Mouse (Mus musculus) right cerebral cortex, postnatal 25 days (tissue): ENCODE results near the gene Plpp4.

Experiments used
- DNase-seq: peaks from one replicate; pipeline ENCODE4 v3.0.0; 2022

The Plpp4 gene

DNA sequence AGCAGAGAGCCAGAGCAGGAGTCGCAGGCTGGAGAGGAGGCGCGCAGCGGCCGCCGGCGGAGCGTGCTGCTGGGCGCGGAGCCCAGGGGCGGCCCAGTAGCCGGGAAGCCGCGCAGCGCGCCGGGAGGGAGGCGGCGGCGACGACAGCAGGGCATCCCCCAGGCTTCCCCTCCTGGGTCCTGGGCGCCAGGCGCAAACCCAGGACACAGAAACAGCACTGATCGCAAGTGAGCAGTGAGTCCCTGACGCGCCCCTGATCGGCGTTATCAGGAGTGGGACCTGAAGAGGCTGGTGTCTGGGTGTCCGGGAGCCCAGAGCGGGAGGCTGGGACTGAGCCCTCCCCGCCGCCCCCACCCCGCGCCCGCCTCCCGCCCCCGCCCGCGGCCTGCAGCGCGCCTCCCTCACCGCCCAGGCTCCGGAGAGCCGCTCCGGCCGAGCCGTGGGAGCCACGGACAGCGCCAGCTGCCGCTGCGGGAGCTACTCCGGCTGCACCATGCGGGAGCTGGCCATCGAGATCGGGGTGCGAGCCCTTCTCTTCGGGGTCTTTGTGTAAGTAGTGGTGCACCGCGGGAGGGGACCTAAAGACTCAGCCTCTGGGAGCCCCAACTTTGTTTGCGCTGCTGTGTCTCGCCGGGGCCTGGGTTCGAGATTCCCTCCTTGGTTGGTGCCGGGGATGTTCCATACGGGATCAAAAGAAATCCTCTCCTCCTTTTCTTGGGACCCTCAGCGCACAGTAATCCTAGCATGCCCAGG lies at the start of gene Plpp4:
Plpp4 (plus strand) TSS at position 411 of the 753 bp plus-strand sequence.
- peak; percentile 71 for DNase-seq

DNA sequence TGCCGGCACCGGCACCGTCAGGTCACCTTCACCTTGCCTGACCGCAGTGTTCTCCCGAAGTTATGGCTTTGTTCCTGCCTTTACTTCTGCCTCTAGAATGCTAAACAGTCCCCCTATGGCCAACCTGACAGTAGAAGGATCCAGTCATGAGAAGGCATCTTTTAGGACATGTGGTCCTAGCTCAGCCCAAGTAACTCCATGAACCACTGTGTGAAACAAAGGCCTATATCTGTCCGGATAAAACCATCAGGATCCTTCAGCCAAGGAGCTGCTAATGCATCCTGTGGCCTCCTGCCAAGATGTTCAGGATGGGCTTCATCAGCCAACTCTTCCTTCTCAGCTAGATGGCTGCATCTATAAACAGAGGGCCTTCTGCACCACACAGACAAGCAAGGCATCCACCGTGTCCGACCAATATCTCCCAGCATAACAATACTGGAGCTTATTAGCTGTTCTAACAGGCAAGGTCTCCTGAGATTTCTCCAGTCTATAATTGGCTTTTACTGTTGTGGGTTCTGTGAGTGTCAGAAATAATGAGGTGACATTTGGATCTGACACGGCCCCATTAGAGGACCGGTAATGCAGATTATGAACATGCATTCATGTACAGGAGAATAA lies 40.8 kb upstream of the Plpp4 start:
- DNase-seq = no peak

DNA sequence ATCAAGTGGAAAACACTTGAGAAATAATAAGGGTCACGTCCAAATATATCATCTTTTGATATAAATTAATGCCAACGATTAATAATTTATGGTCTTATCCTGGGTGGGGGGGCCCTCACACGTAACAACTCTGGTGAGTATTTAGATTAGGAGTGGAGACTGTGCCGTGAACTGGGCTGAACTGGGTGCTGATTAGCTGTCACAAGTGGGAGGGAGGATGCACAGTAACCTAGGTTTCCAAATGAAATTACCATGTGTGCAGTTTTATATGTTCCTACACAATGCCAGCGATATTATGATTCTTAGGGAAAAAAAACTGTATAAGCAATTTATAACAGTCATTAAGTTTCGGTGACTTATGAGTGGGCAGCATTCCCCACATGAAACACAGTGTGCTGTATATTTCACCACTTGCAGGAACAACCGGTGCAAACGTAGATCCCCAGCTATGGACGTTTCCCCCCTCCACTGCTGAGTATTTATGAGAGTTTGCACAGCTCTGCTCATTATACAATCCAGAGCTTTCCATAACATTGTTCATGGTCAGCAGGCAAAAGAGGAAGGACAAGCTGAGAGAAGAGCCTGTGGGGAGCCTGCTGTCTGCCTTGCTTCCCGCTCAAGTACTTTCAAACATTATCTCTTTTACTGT lies 40.2 kb upstream of the Plpp4 start:
- DNase-seq = no peak

DNA sequence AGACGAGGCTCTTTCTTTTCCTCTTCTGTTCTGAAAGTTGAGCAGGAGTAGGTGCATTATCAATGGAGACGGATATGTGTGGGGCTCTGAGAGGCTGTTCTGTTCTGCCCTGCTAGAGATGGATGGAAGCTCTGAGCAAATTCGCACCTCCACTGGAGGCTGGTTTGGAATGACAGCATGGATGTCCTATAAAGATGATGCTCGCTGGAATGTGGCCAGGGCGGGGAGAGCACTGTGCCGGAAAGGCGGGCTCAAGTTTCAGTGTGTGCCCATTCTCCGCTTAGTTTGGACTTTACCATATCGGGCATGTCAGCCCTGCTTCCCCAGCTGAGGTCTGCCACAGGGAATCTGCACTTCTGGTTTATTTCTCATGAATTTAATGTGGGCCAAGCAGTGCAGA lies 35.9 kb upstream of the Plpp4 start:
- no peak for DNase-seq

DNA sequence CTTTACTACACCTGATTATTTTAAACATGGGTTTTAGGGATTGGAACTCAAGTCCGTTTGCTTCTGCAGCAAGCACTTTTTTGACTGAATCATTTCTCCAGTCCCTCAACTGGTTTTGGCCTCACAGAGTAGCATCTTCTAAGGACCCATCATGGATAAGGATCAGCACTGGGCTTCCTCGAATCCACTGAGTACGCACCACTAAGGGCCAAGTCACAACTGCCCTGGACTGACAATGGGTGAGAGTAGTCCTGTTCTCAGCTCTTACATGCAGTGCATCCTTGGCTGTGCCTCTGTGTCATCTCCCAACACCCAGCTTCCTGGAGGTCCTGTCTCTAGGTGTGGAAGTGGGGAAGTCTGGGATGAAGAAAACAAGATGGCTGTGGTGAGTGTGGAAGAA lies 35.2 kb upstream of the Plpp4 start:
- DNase-seq = no peak

DNA sequence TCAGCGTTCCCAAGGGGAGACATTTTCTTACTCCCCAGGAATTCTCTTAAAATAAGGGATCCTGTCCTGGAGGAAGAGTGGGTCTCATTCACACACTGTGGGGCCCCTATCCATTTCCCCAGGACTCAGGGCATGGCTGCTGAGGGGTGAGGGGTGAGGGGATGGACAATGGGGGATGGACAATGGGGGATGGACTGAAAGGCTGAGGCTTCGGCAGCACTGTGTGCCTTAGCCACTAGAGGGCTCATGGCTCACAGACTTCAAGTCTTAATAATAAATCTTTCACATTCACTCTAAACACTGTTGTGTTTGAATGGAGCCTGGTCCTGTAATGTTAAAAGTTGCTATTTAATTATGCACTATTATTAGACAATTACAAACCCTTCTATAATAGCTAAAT lies 21.4 kb upstream of the Plpp4 start:
- DNase-seq = no peak

DNA sequence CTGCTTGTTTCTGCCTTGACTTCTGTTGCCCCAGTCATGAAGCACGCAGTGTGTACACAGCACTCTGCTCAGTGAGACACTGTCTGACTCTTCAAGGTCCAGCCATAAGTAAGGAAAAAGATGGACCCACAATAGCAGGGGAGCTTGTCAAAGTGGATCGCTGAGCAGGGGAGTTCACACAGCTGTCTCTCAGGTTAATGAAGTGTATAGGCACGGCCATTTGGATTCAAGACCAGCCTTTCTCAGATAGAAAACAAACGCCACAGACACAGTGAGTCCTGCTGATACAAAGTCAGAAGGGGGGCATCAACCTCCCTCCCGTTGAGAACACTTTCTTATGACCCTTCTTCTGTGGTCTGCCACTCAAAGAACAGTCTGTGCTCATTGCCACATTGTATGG lies 20.8 kb upstream of the Plpp4 start:
- no peak for DNase-seq

DNA sequence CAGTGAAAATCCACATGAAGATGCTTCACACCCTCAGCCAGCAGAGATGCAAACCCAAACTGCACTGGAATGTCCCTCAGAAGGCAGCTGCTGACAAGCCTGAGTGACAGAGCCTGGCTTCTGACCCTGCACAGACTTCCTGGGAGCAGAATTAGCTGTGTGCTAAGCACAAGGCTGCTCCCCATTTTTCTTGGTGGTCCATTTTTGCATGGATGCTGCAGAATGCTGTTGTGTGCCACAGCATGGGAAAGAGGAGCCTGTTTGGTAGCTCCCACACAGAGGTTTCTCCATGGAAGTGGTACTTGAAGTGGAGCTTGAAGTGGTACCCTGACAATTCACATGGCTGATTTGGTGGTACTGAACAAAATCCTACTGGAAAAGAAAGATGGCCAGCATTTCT lies 5.8 kb upstream of the Plpp4 start:
- no peak for DNase-seq

DNA sequence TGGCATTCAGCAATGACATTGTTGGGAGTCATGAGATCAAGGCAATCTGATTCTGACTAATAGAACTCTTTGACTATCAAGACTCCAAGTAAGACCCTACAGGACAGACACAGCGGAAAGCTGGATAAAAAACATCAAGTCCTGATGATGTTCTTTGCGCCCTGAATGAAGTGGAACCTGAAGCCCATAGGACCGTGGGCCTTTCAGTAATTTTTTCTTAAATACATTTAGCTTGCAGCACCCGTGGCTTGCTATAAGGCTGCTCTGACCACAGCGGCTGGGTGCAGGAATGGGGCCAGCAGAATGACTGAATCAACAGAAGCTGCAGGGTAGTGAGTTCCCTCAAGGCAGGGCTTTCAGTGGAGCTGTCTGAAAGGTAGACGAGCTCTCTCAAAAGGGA lies 3.4 kb upstream of the Plpp4 start:
- no peak for DNase-seq

DNA sequence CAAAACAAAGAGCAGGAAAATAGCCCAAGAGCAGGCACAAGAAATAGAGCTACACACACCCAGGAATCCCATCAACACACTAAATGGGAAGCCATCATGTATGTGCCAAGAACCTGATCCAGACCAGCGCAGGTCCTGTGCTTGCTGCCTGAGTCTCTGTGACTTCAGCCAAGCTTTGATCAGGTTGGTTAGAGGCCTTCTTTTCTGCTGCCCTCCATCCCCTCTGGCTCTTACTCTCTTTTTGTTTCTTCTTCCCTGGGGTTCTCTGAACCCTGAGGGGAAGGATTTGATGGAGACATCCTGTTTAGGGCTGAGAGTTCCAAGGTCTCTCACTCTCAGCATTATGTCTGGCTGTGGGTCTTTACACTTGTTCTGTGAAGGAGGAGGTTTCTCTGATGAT lies 2.7 kb upstream of the Plpp4 start:
- DNase-seq = no peak

DNA sequence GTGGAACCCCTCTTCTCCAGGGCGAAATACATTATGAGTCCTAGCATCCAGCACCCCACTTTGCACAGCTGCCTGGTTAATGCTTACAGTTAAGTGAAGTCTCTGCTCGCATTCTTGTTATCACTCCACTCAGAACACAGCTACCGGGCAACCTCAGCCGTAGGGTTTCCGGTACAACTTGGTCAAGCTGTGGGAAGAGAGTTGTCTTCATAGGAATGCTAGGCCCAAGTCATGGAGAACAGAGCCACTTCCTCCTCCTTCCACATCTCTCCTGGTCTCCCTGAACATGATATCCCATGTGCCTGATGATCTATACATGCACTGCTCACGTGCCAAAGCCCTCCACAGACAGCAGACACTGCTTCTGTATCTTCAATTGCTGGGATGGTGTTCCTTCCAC lies 1.4 kb upstream of the Plpp4 start:
- DNase-seq = no peak

DNA sequence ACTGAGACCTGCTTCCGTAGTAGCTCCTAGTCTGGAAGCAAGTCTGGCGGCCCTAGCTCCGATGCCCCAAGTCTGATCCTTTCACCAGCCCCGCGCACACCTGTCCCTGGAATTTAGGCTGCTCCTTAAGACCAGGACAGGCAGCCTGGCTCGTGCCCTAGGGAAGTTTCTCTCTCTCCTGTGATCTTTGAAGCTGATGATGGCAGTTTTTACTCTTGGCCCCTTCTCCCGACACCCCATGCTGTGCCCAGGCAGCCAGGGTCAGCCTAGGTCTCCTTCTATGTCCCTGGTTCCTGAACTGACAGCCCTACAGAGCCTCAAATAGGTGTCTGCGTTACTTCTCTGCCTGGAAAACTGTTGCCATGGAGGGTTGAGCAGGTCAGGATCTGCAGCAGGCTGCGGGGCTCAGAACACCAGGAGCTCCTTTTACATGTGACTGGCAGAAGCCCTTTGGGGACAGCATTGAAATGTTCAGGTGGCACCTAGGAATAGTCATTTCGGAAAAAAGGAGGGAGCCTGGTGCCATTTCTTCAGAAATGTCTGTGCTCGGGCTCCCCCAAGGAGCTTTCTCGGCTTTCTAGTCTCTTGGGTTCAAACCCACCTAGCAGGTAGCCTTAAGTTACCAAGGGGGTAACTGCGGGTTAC lies 665 bp downstream of the Plpp4 start:
- DNase-seq = no peak

DNA sequence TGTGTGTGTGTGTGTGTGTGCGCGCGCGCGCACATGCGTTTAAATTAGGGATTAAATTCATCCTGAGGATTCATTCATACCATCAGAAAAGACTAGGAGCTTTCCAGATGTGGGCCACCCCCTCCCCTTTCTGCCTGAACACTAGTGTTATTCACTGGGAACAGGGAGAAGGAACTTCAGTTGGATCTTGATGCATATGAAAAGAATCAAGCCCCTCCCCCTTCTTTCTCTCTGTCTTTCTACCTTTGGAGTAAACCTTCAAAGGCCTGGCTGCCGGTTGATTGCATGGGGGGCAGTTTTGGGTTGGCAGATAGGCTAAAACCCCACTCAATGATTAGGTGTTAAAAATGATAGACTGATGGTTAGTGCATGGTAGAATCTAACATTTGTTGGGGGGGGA lies 1.5 kb downstream of the Plpp4 start:
- no peak for DNase-seq

DNA sequence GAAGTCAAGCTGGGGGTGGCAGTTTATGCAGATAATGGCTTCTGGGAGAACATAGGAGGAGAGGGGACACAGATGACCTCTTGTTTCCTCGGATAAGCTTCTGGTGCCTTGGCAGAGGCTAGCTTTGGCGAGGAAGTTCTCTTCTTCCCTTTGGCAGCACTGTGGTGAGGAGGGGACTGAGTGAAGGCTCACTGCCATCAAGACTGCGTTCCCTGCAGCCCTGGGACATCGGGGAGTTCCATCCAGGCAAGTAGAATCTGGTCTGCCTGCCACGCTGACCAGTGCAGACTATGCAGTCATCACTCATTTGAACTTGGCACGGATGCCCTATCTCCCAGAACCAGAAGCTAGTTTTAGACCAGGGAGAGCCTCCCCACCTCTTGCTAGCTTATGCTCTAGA lies 2.4 kb downstream of the Plpp4 start:
- no peak for DNase-seq

DNA sequence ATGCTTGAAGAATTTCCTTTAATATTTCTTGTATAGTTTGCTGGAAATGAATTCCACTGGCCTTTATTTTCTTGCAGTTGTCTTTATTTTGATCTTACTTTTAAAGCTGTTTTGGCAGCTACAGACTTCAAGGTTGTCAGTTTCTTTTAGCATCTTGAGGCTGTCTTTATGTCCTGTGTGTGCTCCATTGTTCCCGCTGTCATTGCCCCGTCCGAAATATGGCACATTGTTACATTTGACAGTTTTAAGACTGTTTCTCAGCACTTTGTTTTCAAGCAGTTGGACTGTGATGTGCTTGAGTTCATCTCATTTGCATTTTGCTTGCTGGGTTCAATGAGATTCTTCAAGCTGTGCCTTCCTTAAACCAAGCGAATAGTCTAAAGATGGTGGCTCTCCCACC lies 17.0 kb downstream of the Plpp4 start:
- no peak for DNase-seq

DNA sequence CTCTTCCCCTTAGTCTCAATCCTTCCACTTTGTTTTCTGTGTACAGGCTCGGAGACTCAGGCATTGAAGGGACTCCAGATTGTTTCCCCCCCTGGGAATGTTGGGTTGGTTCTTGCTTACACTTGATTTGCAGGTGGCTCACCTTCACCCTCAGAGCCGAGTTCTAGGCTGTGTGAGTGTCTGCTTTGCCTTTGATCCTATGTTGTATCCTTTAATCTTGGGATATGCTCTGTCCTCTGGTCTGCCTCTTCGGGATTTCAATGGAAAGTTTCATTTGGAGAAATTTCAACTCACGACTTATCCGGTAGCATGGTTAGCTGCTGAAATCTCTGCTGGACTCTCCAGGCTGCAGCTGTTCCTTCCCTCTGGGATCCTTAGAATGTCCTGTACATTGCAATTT lies 17.9 kb downstream of the Plpp4 start:
- DNase-seq = no peak

DNA sequence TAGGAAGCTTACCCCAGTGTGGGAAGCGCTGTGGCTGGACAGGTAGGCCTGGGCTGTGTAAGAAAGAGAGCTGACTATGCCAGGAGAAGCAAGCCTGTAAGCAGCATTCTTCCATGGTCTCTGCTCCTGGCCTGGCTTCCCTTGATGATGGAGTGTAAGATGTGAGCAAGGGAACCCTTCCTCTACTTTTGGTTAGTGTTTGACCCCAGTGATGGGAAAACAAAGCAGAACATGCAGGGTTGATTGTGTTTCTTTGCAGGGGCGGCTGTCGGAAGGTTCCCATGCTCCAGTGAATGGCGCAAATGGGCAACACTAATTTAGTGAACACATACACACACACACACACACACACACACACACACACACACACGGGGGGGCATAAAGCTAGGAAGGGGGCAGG lies 20.9 kb downstream of the Plpp4 start:
- no peak for DNase-seq

DNA sequence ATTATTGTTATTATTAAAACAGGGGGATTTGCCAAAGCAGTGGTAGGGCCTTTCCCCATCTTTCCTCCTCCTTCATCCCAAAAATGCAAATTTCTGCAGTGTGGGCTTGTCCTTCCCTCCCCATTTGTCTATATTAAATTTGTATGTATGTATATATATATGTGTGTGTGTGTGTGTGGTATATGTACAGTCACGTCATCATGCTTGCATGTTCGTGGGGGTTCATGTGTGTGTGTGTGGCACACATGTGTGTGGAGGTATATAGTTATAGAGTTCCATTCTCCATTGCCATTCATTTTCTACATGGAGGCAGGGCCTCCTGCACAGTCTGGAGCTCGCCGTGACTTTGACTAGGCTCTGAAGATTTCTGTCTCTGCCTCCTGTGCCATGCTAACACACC lies 22.0 kb downstream of the Plpp4 start:
- DNase-seq = no peak

DNA sequence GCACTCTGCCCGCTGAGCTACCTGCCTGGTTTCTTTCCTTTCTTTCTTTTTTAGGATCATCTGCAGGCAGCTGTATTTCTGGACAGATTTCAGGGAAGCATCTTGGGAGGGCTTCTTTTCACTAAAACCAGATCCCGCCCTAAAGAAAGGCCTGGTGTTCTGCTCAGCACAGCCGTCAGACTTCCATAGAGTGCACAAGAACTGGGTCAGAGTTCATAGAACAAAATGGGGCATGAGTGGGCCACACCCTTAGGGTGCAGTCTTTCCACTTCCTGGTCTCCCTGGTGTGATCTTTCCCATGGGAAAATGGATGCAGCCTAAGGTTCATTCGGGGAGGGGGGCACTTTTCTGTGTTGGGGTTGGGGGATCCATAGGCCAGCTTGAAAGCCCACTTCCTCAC lies 22.4 kb downstream of the Plpp4 start:
- no peak for DNase-seq

DNA sequence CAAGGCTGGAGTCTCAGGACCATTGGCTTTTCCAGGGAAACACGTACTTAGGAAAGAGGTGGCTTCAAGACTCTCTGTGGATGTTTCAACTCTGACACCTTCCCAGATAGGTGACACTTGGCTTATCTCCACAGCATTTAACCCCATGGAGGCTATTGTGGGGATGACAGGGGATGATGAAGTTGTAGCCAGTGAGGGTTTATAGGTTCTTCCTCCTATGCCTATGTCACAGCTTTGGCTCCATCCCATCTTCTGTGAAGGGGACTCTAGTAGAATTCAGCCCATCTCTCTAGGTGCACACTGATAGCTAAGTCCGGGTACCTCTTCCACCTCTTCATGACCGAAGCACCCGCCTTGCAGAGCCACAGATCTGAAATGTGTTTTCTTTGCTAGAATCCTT lies 25.1 kb downstream of the Plpp4 start:
- DNase-seq = no peak

DNA sequence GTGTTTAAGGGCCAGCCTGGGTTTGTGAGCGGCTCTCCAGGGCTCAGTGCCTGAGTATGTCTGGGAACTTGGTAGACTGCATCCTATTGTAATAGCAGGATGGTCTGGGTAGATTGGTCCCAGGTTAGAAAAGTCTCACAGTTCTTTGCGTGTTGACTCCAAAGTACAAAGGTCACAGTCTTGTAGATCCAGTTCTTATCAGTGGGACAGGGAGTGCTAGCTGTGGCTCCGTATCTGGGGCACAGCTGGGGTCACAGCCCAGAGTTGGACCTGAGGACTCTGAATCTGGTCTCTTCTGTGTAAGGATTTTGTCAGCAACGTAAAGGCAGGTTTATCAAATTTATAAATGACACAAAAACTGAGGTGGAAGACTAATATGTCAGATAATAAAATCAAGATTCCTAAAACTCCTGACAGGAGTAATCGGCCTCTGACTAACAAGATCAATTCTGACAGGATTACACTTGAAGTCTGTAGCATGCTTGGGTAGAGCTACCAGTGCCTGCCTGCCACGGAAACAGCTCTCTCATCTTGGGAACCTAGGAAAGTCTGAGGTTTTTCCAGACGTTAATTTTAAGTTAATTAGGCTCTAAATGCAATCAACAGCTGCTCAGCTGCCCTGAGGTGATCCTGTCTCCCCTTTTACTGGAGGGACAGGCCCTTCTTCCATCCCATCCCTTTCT lies 28.5 kb downstream of the Plpp4 start:
- no peak for DNase-seq

DNA sequence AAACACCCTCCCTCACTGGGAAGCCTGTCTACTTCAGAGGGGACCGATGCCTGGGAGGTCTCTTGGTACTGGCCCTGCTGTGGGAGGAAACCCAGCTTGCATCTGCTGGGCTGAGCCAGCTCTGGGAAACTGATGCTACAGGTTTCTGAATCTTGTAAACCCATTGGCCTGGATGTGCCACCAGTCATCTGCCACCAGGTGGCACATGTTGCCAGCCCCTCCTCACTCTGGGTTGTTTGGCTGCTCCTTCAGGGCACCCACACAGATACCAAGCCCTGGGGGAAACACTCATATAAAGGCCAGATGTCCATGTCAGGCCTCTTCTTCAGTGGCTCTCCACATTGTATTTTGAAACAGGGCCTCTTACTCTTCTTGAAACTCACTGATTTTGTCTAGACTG lies 36.4 kb downstream of the Plpp4 start:
- no peak for DNase-seq

DNA sequence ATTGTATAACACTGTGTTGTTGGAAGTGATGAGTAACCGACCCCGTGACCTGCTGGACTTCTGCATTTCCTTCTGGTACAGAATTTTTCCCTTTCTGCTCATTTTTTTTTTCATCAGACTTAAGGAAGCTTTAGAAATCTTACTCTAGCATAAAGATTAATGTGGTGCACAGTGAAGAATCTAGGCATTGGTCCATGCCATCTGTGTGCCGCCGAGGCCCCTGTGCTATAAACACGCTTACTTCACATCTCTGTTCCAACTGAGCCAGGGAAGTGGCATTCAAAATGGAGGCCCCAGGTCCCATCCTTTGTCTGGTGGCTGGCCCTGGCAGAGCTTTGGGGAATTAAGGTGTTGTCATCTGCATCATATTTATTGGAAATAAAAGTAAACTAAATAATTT lies 44.8 kb downstream of the Plpp4 start:
- DNase-seq = no peak
